Mouse (Mus musculus) midbrain, embryonic 16.5 days (tissue): ENCODE measurements around the gene Zfp119b. TPM values are rescaled to one million over a fixed set of nuclear protein-coding genes. Genes with fewer than 3 reads are reported as not detected.
A peak's percentile ranks its signal among the peaks of the same experiment; 100 is the strongest.

ENCODE experiments used
- ATAC-seq: fragments of 200-750 bp; cut with Nextera tagmentation; 2 replicates; pipeline ENCODE4 v1.8.0; 2017; ENCODE audit warnings: moderate TSS enrichment
- H3K27ac ChIP-seq: fragments of 300-500 bp; sonication (generic); 2 replicates; pipeline ENCODE4 v1.5.1; 2014; ENCODE audit warnings: mild to moderate bottlenecking, low read length, mixed read lengths
- H3K27me3 ChIP-seq: fragments of 300-500 bp; sonication (generic); 2 replicates; pipeline ENCODE4 v1.6.1; 2014; ENCODE audit warnings: low read depth, low read length, mixed read lengths; ENCODE audit not compliant: control insufficient read depth, insufficient read depth
- H3K36me3 ChIP-seq: fragments of 300-500 bp; sonication (generic); 2 replicates; pipeline ENCODE4 v1.6.1; 2014; ENCODE audit warnings: mild to moderate bottlenecking, low read length, moderate library complexity, mixed read lengths; ENCODE audit not compliant: control insufficient read depth, insufficient read depth
- H3K4me1 ChIP-seq: fragments of 300-500 bp; sonication (generic); 2 replicates; pipeline ENCODE4 v1.6.1; 2014; ENCODE audit warnings: mild to moderate bottlenecking, low read length, mixed read lengths; ENCODE audit not compliant: control insufficient read depth, insufficient read depth
- H3K4me2 ChIP-seq: fragments of 300-500 bp; sonication (generic); 2 replicates; pipeline ENCODE4 v1.6.1; 2014; ENCODE audit warnings: mild to moderate bottlenecking, low read length, mixed read lengths
- H3K4me3 ChIP-seq: fragments of 300-500 bp; sonication (generic); 2 replicates; pipeline ENCODE4 v1.5.1; 2014; ENCODE audit warnings: low read depth, mild to moderate bottlenecking, low read length, moderate library complexity, mixed read lengths
- H3K9ac ChIP-seq: fragments of 300-500 bp; sonication (generic); 2 replicates; pipeline ENCODE4 v1.6.1; 2014; ENCODE audit warnings: low read depth, low read length, mixed read lengths
- H3K9me3 ChIP-seq: fragments of 300-500 bp; sonication (generic); replicated peaks from 2 replicates; pipeline ENCODE4 v1.6.1; 2014; ENCODE audit warnings: mild to moderate bottlenecking, low read length, mixed read lengths; ENCODE audit not compliant: control insufficient read depth, poor library complexity, severe bottlenecking
- WGBS: fragments of 180-500 bp; shearing (Covaris S2); extraction: QIAGEN DNeasy Blood & Tissue Kit; methylation state at CpG from one replicate; pipeline ENCODE4 v1.1.7; 2014; 5-methylcytosine and 5-hydroxymethylcytosine counted together
- polyA plus RNA-seq: library from polyadenylated mRNA; unstranded; fragments of >200 nt; fragmentation: Nextera tagmentation; extraction: Ambion mirVana; gene quantifications from 2 replicates; pipeline ENCODE4 v1.2.1, GENCODE M21; 2015

The Zfp119b gene
- polyA plus RNA-seq, 1 experiment from 2014 or later = 10.1 TPM

DNA sequence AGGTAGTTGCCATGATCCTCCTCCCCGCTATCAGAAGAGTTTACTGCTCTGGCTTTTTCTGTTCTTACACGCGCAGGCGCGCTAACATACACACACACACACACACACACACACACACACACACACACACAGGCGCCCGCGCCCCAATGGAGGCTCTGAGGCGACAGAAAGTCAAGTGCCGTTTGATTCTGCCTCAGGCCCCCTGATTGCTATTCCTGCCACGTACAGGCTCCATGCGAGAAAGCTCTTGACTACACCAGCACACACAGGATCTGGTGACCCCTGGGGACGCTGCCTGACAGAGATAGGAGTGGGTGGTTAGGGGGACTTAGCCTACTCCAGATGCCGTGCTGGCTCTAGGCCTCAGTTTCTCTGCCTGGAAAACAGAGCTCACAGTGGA lies 20.3 kb upstream of the Zfp119b start:
- Histone ChIP-seq H3K27ac (peak overlapping the region; percentile 87), H3K4me2 (peak overlapping the region; percentile 97), H3K36me3 (peaks cover 17% of the 10 kb centered on the region), H3K4me1 (peaks cover 36% of the 10 kb centered on the region), H3K27me3 (no peaks in the 10 kb centered on the region), H3K9me3 (no peaks in the 10 kb centered on the region), H3K9ac (peak overlapping the region; percentile 94), H3K4me3 (peak overlapping the region; percentile 77)
- 8% methylated on average over 14 of the region's 14 CpGs for WGBS
- ATAC-seq = peak; percentile 75

DNA sequence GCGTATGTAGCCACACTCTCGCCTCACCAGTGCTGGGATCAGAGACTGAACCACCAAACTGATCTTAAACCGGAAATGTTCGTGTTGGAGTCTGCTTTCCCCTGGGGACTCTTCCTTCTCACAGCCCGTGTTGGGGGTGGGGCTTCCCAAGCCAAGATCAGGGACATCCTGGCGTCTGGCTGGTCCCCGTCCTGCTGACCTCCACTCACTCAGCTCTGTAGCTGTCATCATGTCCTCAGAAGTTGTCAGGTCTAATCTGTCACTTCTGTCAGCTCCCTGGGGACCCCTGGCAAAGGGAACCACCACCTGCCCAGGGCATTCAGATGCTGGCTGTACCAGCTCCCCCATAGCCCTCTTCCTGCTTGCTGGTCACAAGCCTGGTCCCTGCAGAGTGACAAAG lies 18.9 kb upstream of the Zfp119b start:
- Histone ChIP-seq H3K9ac (no peak overlapping the region), H3K4me3 (no peak overlapping the region), H3K36me3 (peaks cover 9% of the 10 kb centered on the region; the same call in 1 of the 2 replicates), H3K4me1 (peaks cover 36% of the 10 kb centered on the region), H3K27me3 (no peaks in the 10 kb centered on the region), H3K27ac (peak overlapping the region; percentile 87; the same call in 1 of the 2 replicates), H3K4me2 (no peak overlapping the region), H3K9me3 (no peaks in the 10 kb centered on the region)
- ATAC-seq = no peak
- WGBS = 58% methylated on average over 7 of the region's 7 CpGs

DNA sequence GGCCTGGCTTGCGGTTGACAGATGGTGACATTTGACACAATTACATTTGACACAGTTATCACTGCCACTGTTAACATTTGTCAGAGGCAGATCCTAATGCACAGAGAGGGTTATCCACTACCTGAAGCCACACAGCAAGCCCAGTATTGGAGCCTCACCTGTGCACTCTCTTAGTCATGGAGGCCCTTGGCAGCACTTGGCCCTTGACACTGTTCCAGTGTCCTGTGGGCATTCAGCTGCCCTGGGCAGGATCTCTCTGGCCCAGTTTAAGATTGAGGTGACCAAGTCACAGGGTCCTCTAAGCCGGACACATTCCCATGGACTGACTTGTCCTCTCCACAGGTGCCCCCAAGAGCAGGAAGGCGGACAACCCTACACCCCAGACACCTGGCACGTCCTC lies 17.9 kb upstream of the Zfp119b start:
- Histone ChIP-seq H3K27me3 (no peaks in the 10 kb centered on the region), H3K36me3 (peaks cover 7% of the 10 kb centered on the region; the same call in 1 of the 2 replicates), H3K4me2 (no peak overlapping the region), H3K27ac (no peak overlapping the region), H3K4me1 (peaks cover 31% of the 10 kb centered on the region), H3K9me3 (no peaks in the 10 kb centered on the region), H3K4me3 (no peak overlapping the region), H3K9ac (no peak overlapping the region)
- ATAC-seq = no peak
- WGBS = 97% methylated on average over 4 of the region's 4 CpGs

- Histone ChIP-seq H3K27ac (no peak overlapping the region), H3K9ac (no peak overlapping the region), H3K27me3 (no peaks in the 10 kb centered on the region), H3K9me3 (no peaks in the 10 kb centered on the region), H3K36me3 (peaks cover 10% of the 10 kb centered on the region; the same call in 1 of the 2 replicates), H3K4me3 (no peak overlapping the region), H3K4me1 (peaks cover 16% of the 10 kb centered on the region), H3K4me2 (no peak overlapping the region)
- ATAC-seq = no peak
- 83% methylated on average over 9 of the region's 9 CpGs for WGBS
Measured at GRCm38 (mm10) chr17:55964996-55965395, 15.7 kb upstream of the Zfp119b start.

DNA sequence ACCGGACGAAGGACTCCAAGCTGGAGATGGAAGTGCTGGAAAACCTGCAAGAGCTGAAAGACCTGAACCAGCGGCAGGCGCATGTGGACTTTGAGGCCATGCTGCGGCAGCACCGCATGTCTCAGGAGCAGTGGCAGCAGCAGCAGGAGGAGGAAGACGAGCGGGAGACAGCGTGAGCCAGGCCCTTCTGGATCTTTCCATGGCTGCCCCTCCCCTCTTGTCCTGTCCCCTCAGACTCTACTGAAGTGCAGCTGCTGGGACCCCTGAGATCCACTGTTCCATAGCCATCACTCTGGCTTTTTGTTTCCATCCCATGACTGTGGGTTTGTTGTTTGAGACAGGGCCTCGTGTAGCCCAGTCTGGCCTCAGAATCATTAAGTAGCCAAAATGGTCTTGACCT lies 15.2 kb upstream of the Zfp119b start:
- H3K36me3 ChIP-seq = peaks cover 10% of the 10 kb centered on the region; the same call in 1 of the 2 replicates
- no peaks in the 10 kb centered on the region for H3K27me3 ChIP-seq
- no peak for ATAC-seq
- no peak overlapping the region for H3K27ac ChIP-seq
- WGBS = 93% methylated on average over 10 of the region's 10 CpGs
- H3K9me3 ChIP-seq = no peaks in the 10 kb centered on the region
- H3K4me1 ChIP-seq = peaks cover 14% of the 10 kb centered on the region
- H3K4me2 ChIP-seq = no peak overlapping the region
- H3K9ac ChIP-seq = no peak overlapping the region
- H3K4me3 ChIP-seq = no peak overlapping the region

DNA sequence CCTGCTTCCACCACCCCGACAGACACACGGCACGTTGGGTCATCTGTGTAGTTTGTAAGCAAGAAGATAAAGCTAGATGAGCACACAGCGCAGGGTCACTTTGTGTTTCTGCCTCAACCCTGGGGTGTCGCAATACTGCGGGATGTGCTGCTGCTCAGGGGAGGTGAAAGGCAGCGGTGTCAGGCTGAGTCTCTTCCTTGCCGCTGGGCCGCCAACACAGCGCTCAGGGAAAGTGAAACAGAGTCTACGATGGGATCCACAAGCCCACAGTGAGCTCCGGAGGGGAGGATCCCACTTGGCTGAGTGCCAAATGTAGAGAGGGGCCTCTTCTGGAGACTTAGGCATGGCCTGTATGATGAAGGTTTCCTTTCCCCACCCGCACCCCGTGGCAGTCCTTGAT lies 13.9 kb upstream of the Zfp119b start:
- Histone ChIP-seq H3K27ac (no peak overlapping the region), H3K9me3 (no peaks in the 10 kb centered on the region), H3K4me1 (peaks cover 10% of the 10 kb centered on the region), H3K36me3 (peaks cover 10% of the 10 kb centered on the region; the same call in 1 of the 2 replicates), H3K27me3 (no peaks in the 10 kb centered on the region), H3K4me3 (no peak overlapping the region), H3K4me2 (no peak overlapping the region), H3K9ac (no peak overlapping the region)
- ATAC-seq = no peak
- WGBS = 78% methylated on average over 14 of the region's 14 CpGs

DNA sequence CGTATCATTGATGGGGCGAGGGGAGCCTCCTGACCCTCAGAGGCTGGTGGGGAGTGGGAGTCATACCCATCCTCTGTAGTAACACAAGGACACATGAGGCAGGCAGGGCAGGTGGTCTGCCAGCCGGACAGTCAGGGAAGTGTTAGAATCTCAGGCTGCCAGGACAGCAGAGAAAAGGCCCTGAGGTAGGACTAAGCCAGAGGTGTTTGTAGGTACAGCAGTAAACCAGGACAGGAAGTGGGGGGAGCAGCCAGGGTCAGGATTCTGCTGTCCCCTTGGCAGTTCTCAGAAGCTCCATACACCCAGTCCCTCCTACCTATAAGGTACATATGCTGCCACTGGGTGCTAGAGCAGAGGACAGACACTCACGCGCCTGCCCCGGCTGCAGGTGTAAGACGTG lies 12.3 kb upstream of the Zfp119b start:
- Histone ChIP-seq H3K4me1 (peaks cover 22% of the 10 kb centered on the region), H3K27ac (no peak overlapping the region), H3K4me3 (no peak overlapping the region), H3K27me3 (no peaks in the 10 kb centered on the region), H3K4me2 (no peak overlapping the region), H3K9me3 (no peaks in the 10 kb centered on the region), H3K36me3 (peaks cover 6% of the 10 kb centered on the region; the same call in 1 of the 2 replicates), H3K9ac (no peak overlapping the region)
- 97% methylated on average over 7 of the region's 7 CpGs for WGBS
- no peak for ATAC-seq

- Histone ChIP-seq H3K36me3 (peaks cover 6% of the 10 kb centered on the region; the same call in 1 of the 2 replicates), H3K4me2 (no peak overlapping the region), H3K27me3 (no peaks in the 10 kb centered on the region), H3K27ac (no peak overlapping the region), H3K4me3 (no peak overlapping the region), H3K4me1 (peaks cover 26% of the 10 kb centered on the region), H3K9me3 (no peaks in the 10 kb centered on the region), H3K9ac (no peak overlapping the region)
- no peak for ATAC-seq
Measured at GRCm38 (mm10) chr17:55960791-55961190, 11.5 kb upstream of the Zfp119b start.

GRCm38 (mm10) chr17:55959946-55960740 lies 10.8 kb upstream of the Zfp119b start:
- ATAC-seq = no peak
- Histone ChIP-seq H3K4me3 (peak overlapping the region; percentile 51), H3K9me3 (no peaks in the 10 kb centered on the region), H3K4me2 (peak overlapping the region; percentile 56), H3K27ac (peak overlapping the region; percentile 75), H3K4me1 (peaks cover 31% of the 10 kb centered on the region), H3K36me3 (peaks cover 5% of the 10 kb centered on the region; the same call in 1 of the 2 replicates), H3K27me3 (no peaks in the 10 kb centered on the region), H3K9ac (peak overlapping the region; percentile 27)
- 76% methylated on average over 10 of the region's 10 CpGs for WGBS
